Mouse (Mus musculus) gastrocnemius, postnatal 4 days (tissue): ENCODE data around the gene Glud1. TPM values are rescaled to one million over a fixed set of nuclear protein-coding genes. Genes with fewer than 3 reads are reported as not detected.
"Not testable (repeated sequence)": the region's sequence is repeated elsewhere in the genome, so short reads cannot be mapped to it uniquely, and the experiment has no call there.

Source experiments
- DNase-seq, 2 experiments: peaks; one replicate each; pipeline ENCODE4 v3.0.0; 2021 to 2022; ENCODE audit warnings: low spot score in 2 of 2, mixed read lengths in 2 of 2
- total RNA-seq, 2 experiments: library from RNA; stranded (reverse); gene quantifications; 2 replicates each; pipeline ENCODE4 v1.2.3; 2021

Gene Glud1
- total RNA-seq, 2 experiments from 2014 or later = 133 to 135 TPM

DNA sequence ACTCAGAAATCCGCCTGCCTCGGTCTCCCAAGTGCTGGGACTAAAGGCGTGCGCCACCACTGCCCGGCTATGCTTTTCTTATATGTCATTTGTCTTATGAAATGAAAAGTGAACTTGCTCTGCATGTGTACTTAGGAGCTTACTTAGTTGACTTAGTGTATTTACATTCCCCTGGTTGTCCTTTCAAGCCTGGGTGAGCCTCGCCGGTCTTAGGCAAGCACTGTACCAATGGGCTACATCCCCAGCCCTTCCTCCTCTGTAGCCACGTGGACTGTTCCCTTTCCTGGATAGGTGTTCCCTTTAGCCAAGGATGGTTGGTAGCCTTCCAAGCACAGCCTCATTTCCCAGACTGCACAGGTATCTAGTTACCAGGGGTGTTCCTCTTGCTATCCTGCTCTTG lies 38.5 kb downstream of the Glud1 start:
- DNase-seq = no peak

DNA sequence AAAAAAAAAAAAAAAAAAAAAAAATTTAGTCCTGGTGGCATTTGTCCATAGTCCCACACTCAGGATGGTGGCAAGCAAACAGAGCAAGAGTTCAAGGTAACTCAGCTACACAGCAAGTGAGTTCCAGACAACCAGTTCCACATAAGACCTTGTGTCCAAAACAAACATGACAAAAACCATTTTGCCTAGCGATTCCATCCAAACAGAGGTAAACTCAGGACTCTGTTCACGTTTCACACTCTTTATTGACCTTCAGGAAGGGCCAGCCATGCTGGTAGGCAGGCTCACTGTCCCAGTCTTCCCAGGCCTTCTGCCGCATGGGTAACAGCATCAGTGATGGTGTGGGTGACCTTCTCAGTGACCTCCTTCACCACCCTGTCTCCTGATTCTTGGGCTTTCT lies 41.1 kb downstream of the Glud1 start:
- DNase-seq = no peak

GRCm38 (mm10) chr14:34352523-34352922 lies 42.0 kb downstream of the Glud1 start:
- no peak for DNase-seq

DNA sequence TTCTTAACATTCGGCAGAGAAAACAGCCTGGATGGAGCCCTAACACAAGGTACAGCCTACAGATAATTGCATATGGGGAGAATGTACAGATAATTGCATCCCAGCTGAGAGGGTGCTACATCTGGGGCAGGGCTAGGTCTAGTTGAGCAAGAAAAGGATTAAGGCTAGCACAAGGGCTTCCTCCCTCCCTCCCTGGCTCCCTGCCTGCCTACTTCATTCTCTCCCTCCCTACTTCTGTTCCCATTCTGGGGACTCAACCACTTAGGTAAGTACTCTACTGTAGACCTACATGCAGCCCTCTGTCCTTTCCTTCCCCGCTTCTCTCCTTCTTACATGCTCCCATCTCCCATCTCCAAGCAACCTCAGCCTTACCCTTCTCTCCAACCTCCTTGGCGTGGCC lies 42.8 kb downstream of the Glud1 start:
- DNase-seq = no peak

- no peak for DNase-seq
These were observed 43.9 kb downstream of the Glud1 start for GRCm38 (mm10) chr14:34354456-34354855.

DNA sequence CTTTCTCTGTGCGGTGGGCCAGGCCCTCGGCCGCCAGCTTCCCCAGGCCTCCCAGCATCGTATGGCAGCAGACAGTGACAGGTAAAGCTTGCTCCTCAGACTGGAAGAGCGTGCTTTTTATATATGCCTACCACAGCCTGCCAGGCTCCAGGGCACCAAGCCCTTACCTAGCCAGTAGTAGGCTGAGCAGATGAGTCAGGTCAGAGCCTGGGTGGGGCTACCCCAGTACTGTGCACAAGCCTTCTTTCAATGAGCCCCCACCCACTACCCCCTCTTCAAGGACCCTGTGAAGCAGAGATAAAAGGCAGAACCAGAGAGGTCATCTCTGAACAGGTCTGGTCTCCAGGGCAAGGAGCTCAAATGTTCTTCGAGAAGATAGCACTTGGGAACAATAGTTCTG lies 44.8 kb downstream of the Glud1 start, which contains the start of gene Fam25c:
TSS of gene Fam25c (minus strand) at position 133 of the 400 bp plus-strand sequence.
- DNase-seq = no peak

DNA sequence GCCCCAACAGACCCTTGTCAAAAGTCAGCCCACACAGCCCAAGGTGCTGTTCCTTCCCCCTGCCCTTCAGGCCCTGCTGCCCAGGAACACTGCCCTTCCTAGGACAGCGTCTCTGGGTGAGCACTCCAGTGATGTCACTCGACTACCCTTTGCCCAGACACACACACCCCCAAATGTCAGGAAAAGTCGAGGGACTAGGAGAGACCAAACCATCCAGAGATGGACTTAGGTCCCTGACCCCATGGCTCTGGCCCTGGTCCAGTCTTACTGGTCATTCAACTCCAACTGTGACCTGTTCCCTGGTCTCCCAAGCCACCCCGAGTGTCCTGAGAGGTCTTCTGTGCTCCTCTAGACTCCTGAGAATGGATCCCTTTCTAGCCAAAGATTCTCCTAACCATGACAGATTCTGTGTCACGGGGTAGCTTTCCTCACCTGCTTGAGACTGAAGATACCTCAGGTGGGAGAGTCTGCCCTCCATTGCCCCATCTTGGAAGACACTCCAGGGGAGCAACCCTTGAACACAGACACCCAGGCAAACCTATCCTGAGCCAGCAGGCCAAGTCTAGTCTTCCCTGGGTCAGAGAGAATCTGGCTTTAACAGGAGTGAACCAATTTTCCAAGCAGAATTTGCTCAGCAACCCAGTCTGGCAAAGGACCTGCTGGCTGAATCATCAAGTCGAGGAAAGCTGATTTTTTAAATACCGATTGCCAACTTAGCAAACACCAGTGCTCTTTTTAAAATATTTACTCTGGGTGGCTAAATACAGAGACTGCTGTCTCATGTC lies 47.3 kb downstream of the Glud1 start:
- DNase-seq = no peak

- DNase-seq = no peak
These were observed 49.2 kb downstream of the Glud1 start for GRCm38 (mm10) chr14:34359676-34360244.

DNA sequence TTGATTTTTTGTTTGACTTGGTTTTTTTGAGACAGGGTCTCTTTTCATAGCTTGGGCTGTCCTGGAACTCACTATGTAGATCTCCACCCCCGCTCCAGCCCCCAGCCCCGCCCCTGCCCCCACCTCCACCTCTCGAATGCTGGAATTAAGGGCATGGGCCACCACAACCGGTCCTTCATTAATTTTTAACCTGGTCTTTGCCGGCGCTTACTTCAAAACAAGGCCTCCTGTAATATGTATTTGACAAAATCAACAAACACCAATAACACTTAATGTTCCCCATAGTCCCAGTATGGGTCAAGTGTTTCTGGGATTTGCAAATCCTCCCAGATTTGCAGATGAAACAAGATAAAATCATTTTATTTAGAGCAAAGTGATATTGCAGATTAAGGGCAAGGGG lies 49.7 kb downstream of the Glud1 start:
- DNase-seq = no peak

DNA sequence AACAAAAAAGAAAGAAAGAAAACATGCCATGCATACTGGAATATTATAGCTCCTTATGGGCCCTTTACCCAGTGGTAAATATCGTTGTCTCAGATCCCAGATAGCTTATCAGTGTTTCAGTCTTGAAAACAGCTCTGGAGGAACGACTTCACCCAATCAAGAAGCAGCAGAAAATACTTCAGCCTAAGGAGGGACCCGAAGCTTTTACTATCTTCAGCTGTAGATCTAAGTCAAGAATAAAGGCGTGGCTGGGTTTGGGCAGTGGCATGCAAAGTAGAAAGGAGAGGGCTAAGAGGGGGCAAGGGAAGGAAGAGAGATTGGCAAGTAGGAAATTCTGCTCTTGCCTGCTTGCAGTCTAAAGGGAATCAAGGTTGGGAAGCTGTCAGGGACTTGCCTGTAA lies 51.6 kb downstream of the Glud1 start:
- DNase-seq = no peak

DNA sequence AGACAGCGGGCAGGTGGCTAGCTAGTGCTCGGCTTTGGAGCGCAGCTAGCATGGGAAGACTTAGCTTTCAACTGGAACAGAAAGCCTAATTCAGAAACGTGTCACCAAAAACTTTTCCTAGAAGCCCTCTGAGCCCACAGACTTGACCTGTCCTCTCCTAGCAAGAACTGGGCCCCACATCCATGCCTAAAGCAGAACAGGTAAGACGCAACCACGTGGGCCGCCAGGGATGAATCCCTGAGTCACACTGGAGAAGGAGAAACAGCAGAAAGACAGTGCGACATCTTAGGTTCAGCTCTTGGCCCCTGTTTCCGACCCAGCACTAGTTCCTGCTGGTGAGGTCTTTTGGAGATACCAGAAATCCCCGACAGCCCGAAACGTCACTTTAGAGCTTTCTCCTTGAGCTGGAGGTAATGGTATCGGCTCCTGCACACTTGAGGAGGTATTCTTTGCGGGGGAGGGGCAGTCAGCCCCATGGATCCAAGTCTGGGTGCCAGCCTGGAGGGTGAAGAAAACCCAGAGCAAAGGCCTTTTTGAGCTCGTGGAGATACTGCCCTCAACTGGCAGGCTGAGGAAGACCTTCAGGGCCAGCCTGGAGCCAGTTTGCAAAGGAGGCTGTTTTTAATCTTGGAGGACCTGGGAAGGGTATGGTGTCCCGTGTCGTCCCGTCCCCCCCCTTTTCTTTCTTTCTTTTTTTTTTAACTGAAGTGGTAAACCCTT lies 52.4 kb downstream of the Glud1 start:
- DNase-seq = peak in 1 of 2 experiments; percentile 46

- peak; percentile 54 to 70 for DNase-seq
These were observed 53.1 kb downstream of the Glud1 start for GRCm38 (mm10) chr14:34363490-34364253.

DNA sequence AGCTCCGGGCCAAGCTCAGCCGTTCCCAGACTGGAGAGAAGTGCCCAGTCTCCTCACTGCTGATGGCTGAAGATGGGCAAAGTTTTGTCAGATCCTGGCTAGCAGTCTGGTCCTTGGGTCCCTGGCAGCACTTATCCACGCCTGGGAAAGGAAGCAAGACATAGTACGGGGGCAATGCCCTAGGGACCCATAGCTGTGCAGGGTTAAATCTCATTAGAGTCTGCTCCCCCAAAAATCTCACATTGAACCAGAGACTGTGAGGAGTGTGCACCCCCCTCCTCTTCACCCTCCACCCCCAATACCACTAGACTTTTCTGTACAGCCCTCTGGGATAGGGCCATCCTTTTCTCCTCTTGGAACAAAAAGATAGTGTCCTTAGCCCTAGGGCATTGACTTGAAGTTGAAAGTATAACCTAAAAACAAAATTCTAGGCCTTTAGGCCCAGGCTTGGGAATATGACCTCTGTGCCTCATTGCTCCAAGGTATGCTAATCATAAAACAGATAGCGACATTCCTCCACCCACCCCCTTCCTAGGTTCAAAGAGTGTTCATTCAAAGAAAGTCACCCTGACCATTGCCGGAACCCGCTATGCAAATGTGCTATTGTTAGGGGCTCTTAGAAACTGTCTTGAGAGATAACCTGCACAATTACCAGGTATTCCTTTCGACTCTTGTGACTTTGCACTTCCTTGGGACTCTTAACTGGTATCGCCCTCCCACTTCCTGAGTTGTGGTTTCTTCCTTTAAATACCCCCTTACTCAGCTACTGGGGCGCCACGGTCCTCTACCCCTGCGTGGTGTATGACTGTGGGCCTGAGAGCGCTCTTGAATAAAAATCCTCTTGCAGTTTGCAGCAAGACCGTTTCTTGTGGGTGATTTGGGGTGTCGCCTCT lies 54.0 kb downstream of the Glud1 start:
- DNase-seq = not testable (repeated sequence)

GRCm38 (mm10) chr14:34365147-34365507 lies 54.6 kb downstream of the Glud1 start:
- no peak for DNase-seq

DNA sequence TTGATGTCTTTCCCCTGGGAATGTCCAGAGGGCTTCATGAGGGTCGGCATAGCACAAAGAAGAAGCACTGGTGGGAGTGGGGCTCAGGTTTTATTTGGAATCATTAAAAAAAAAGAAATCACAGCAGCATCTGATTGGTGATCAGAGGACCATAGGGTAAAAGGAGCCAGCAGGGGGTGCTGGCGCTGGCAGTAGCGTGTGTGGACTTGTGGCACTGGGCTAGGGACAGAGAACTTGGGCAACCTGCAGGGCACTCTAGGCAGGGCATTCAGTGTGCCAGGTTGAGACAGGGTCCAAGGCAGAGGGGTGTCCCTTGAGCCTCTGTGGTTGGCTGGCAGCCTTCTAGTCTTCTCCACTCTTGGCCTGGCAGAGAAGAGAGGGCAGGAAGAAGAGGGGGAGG lies 59.7 kb downstream of the Glud1 start:
- DNase-seq = no peak

- no peak for DNase-seq
These were observed 60.4 kb downstream of the Glud1 start for GRCm38 (mm10) chr14:34370921-34371320.

- DNase-seq = no peak
These were observed 61.2 kb downstream of the Glud1 start for GRCm38 (mm10) chr14:34371763-34372162.

DNA sequence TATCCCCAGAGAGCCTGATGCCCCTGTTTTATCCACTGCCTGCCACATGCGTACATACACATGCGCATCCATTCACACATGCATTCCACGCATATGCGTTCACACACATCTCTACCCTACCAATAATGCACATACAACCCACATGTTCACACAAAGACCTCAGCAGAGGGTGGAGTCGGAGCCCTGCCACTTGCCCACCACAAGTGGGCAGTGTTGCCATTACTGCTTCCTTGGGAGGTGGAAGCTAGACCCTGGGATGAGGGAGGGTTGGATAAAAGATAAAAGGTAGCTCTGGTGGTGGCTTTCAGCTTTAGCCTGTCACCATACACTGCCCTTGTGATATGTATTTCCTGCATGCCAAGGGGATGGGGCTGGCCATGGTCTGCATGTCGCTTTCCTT lies 62.1 kb downstream of the Glud1 start:
- DNase-seq = peak; percentile 54 to 60

GRCm38 (mm10) chr14:34373581-34373980 lies 63.1 kb downstream of the Glud1 start:
- DNase-seq = no peak

DNA sequence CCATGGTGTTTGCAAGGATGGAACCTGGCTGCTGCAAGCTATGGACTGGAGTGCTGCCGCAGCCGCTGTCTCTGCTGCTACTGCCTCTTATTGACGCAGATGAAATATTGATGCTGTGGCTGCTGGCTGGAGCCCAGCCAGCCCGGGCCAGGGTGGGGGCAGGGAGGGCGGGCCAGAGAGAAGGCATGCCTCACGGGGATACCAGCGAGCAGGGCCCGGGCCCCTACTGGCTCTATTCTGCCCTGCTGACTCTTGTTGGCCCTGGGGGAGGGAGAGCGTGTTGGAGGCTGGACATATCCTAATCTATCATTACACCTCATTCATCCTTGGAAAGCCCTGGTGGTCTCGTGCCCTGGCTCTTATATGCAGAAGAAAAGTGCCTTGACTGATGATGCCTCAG lies 64.0 kb downstream of the Glud1 start, which contains the start of gene Sncg:
TSS of gene Sncg (minus strand) at position 213 of the 400 bp plus-strand sequence.
- no peak for DNase-seq
